Mouse (Mus musculus): ENCODE measurements at regions not wholly inside any gene's neighbourhood (a gene's known extent, or its start where the extent isn't known, plus 50 kb on each side); places are given as distances from the start of the nearest gene placed in this dataset.

DNA sequence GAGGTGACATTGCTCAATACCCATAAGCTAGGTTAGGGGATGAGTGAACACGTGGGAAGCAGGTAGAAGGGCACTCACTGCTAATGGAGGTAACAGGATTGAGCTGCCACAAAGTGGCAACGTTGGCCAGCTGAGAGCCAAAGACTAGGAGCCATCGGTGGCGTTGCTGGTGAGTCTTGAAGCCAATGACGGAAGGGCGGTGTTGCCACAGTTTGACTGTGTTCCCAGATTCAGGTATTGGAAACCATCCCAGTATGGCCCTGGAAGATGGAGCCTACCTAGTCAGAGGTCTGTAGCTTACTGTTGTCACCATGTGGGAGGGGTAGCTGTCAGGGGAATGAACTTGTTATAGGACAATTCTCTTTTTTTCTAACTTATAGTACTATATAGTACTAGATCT, 158.4 kb downstream of the Ly86 start:
- DNase-seq (ENCODE audit: low spot score), result no peak

DNA sequence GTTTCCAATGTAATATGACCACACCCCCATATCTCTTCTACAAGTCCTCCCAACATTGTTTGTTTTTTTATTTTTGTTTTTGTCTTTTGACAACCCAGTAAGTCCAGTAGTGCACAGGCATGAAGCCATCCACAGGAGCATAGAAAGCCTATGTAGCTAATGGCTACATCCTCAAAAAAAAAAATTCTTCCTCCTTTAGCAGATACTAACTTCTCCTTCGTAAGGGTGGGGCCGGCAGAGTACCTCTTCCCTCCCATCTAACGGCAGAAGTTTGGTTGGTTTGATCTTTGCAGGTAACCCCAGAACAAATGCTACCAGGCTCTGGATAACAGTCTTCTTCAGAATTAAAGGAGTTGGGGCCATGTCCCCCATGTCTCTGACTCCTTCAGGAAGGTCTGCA, 158.9 kb downstream of the Ly86 start:
- DNase-seq (ENCODE audit: low spot score), result no peak

DNA sequence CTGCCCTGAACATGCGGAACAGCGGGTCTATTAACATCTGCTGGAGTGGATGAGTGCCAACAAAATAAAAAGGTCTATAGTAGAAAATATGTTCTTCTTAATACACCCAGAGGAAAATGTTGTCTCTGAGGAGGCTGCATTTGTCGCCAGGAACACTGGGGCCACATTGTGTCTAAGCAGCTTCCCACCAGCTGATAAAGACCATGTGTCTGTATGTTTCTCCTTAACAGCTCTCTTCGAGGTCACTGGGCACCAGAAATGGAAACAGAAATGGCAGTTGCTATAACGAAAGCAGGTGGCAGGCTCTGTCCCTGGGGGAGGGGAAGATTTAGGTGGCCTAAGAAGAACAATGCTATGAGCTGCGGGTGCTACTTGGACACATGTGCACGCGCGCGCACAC, 159.4 kb downstream of the Ly86 start:
- DNase-seq (ENCODE audit: low spot score), result no peak

DNA sequence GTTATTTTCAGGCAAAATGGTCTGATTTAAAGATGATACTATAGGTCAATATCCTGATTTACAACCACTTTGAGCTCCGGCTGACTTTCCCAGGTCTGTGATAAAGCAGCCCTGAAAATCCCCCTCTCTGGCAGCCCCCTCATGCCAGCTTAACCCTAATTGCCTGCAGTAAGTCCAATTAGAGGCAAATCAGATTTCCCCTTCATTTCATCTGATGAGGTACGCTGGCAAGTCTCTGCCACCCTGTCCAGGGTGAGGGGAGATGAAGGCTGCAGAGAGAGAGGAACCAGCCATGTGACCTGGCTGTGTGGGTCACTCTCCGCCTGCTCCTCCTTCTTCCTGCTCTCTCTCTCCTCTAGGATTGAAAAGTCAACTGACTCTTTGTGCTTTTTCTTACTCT, 160.6 kb downstream of the Ly86 start:
- DNase-seq (ENCODE audit: low spot score), result no peak

DNA sequence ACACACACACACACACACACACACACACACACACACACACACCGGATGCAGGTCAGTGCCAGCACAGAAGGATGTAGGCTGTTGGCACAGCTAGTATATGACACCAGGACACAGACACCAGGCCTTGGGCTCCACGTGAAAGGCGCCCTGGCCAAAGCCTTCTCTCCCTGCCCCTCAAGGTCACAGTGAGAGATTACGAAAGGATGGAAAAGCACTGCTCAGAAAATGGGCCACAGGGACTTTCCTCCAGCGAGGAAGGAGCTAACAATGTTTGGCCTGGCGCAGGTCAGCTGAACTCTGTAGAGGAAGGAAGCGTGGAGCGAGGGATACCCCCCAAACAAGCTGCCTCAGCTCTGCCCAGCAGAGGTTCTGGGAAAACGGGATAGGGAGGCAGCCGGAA, 161.0 kb downstream of the Ly86 start:
- no peak for DNase-seq (ENCODE audit: low spot score)

DNA sequence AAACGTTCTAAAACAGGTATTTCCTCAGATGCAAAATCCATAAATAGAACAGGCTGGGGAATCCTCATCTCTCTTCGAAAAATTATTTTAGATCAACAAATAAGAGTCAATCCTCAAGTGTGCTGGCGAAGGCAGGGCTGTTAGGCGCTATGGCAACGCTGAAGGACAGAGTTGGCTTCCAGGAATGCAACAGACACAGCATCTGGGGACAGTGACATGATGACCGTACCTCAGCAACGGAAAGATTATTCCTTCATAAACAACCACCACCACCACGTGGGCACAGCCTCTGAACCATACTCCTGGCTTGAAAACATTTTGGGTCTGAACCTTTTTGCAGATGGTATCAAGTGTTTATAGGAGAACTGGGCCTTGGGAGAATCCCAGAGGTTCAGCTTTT, 161.7 kb downstream of the Ly86 start:
- no peak for DNase-seq (ENCODE audit: low spot score)

DNA sequence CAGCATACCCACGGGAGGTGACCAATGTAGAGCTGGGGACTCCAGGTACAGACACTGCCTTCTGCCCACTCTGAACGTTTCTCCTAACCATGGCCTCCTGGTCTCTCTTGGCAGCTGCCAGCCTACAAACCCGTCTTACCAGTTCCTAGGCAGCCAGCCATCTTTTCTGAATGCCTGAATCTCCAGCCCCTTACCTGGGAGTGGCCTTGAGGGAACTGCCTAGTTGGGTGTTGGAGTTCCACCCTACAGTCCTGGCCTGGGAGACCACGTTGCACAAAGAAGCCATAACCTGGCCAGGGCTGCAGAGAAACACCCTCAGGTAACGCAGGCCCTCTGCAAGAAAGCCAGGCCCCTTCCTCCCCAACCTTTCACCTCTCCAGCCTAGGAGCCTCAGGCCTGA, 162.1 kb downstream of the Ly86 start:
- peak; percentile 83 for DNase-seq (ENCODE audit: low spot score)

DNA sequence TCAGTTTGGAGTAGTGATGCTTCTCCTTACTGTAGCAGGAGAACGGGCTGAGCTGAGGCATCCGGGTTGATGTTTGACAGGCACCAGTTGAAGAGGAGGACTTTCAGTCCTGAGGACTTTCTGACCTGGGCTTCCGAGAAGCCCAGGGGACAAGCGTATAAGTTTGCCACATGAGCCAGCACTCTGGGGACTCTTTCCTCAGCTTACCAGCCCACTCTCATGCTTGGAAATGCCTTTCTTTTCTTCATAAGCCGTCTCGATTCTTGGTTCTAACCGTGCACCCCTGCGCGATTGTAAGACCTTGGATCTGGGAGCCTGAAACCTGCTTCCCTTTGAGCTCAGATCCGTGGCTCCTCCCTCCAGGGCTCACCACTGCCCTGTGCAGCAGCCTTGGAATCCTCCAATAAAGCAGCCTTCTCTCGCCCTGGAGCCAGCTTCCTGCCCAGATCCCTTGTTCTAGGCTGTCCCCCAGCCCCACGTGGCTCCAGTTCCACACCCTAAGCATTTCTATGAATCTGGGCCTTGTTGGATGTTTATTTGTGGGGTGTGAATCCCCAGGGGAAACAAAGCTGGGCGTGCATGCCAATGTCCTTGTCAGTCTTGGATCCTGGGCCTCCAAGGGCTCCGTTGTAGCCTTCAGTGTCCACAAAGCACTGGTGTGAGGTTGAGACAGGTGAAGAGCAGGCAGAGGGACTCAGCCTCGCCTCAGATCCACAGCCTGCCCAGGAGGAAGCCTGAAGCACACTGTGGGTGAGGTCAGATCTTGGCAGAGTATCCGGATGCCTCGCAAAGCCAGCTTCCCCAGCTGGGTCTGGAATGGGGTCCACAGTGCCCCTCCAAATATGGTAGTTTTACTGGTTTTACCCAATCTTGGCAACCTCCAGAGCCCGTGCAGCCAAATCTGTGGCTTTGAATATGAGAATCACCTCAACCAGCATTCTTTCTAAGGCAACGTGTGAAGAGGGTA, 163.7 kb downstream of the Ly86 start:
- DNase-seq (ENCODE audit: low spot score), result no peak

DNA sequence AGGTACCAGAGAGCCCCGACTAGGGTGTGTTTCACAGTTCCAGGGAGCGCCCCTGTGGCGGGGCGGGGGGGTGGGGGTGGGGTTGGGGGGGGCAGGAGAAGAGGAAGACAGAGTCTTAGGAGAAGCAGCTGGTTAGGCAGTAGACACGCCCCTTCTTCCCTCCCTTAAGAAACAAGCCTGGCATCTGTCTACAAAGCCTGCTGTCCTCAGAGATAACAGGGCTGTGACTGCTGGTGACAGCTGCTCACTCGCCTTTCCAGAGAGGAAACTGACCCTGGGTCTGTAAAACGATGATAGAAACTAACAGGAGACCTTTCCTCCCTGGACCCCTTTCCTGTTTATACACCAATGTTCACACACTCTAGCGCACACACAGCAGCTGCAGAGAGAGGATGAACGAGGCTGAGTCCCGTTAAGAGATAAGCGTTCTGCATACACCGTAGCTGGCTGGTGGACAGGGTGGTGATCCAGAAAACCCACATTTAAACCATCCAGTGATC, 164.4 kb downstream of the Ly86 start:
- DNase-seq (ENCODE audit: low spot score), result no peak

DNA sequence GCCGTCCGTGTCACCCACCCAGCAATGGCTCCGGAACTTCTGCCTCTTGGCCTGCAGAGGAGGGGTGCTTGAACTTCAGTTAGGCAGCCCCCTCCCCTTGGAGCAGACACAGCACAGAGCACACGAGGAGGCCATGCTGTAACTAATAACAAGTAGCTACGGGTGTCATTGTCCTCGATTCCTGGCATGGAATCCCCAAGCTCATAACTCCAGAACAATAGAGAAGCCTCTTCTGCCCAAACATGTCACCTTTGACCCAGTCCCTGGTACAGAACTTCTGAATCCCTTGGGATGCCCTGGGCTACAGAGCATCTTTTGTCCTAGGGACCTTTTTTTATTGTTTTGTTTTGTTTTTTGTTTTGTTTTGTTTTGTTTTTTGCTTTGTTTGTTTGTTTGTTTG, 165.5 kb downstream of the Ly86 start:
- DNase-seq (ENCODE audit: low spot score), result no peak

DNA sequence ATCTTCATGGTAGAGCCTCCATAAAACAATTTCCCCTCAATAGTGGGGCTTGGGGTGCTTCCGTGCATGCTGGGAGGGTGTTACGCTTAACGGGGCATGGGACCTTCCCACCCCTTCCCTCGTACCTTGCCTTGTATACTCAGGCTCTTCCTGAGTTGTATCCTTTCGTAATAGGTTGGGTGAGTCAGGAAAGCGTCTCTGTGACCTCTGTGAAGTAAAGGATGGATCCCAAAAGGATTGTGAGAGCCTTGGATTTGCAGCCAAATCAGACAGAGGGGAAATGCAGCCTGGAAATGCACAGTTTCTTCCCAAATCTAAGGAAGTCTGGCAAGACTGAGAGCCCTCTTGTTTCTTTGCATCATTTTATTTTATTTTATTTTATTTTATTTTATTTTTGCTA, 166.0 kb downstream of the Ly86 start:
- DNase-seq (ENCODE audit: low spot score), result no peak

DNA sequence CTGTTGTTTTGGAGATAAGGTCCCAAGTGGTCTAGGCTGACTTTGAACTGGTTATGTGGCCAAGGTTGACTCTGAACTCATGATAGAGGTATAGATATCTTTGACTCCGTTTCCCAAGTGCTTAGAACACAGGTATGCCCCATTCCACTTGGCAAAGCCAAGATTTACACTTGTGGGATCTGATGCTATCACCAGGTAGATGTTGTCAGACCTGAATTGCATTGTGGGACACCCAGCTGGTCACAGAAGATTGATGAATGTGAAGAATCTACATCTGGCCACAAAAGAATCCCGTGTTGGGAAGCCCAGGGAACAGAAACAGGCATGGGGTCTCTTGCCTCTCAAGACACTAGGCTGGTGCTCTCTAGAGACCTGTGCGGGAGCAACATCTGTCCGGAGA, 166.4 kb downstream of the Ly86 start:
- no peak for DNase-seq (ENCODE audit: low spot score)

DNA sequence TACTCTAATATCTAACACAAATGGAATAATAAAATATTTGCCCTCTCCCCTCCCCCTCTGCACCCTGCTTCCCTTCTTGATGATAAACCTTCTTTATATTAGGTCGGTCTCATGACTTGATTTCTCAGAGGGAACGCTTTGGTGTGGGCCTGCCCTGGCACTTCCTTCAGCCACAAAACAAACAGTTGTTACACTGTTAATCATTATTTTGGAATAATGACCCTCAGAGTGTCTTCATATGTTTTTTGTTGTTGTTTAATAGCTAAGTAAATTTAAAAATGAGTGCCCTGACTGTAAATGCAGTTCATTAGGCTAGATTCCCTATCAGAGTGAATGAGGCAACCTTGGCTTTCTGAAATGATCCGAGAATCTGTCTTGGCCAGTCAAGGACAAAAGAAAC, 167.8 kb downstream of the Ly86 start:
- DNase-seq (ENCODE audit: low spot score), result no peak

DNA sequence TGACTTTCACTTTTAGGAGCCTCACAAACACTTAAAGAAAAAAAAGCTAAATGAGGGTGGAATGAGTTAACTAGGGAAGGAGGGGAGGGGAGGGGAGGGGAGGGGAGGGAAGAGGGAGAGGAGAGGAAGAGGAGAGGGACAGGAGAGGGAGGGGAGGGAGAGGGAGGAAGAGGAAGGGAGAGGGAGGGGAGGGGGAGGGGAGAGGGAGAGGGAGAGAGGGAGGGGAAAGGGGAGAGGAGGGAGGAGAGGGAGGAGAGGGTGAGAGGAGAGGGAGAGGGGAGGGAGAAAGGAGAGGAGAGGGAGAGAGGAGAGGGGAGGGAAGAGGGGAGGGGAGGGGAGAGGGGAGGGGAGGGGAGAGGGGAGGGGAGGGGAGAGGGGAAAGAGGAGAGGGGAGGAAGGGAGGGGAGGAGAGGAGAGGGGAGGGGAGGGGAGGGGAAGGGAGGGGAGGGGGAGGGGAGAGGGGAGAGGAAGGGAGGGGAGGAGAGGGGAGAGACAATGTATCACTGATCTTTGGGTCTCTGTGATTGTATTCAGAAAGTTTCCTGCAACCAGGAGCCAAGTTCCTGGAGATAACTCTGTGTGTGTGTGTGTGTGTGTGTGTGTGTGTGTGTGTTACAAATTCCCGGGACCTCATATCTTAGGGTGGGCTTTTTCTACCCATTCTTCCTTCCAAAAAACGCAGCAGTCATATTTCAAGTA, 168.3 kb downstream of the Ly86 start:
- no peak for DNase-seq (ENCODE audit: low spot score)

DNA sequence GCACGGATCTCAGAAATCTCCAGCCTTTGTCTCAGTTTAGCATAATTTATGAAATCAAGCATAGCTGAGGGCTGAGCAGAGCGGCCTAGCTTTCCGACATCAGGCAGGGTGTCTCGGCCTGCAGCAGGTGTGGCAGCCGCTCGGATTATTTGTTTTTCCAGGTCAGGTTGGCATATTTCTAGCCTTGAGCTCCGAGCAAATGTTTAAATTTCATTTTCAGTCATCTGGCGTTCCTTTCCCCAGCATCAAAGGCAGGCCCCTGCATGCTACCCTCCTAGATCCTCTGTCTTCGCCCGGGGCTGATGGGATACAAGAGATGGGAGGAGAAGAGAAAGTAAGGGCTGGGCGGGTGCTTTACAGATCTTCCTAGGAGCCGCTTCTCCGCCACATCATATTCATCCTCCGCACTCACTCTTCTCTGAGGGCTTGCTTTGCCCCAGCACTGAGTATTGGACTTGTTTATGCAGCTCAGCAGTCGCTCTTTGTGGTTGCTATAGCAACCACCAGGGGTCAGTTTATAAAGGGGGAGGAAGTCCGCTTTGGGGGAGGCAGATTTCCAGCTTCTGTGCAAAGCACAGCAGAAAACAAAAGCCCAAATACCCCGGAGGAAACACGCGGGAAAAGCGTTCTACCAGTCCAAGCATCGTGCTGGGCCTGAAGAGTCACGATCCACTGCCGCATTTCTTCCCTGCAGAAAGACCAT, 169.0 kb downstream of the Ly86 start:
- no peak for DNase-seq (ENCODE audit: low spot score)

DNA sequence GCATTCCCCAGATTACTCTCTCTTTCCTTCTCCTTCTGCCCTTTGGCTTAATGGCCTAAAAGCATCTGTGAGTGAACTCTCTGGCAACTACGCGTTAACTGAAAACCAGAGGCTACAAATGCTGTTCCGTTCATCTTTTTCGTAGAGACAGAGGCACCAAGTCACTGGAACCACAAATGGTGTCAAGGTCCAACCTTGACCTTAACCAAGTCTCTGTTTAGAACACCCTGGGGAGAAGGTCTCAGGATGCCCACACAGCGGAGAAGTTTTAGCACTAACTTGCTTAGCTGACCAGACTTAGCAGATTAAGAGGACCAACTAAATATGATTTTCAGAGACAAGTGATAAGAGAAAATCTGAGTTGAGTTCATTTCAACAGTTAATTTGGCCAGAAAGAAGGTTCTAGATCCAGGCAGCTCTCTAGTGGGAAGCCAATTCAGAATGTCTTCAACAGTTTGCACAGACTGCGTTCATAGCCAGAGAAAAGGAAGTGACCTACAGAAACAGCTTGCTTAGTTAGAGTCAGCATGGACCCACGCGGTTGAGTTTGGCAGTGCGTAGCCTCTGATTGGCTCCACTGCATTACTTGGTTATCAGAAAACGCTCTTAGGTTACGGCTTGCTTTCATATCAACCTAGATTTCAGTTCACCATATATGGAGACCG, 169.8 kb downstream of the Ly86 start:
- DNase-seq (ENCODE audit: low spot score), result no peak

DNA sequence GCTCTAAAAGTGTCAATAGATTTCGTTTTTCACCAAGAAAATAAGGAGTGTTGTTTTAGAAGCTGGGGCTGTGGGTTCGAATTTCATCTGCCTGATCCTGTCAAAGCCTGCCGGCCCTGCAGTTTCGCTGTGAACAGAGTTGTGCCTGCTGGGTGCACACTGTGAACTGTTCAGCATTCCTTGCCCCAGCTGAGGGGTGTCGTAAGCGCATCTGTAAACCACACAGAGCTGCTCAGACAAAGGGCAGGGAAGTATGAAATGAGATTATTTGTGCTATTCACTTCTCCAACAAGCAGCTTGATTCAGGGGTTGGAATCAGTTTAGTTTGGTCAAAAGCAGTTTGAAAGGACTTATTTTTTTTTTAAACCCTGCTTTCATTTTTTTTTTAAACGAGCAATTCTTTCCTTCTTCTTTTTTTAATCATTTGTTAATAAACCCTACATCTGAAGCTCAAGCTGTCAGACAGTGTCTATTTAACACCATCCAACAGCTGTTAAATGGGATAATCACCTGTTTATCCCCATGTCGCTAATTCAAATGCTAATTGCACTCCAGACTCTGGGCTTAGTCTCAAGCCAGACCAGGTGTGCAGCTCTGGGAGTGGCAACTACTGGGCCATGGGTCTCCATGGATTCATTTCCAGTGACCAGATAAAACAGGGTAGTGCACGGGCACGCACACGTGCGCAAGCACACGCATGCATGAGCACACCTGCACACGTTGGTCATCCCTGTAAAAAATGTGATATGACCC, 172.2 kb downstream of the Ly86 start:
- no peak for DNase-seq (ENCODE audit: low spot score)

DNA sequence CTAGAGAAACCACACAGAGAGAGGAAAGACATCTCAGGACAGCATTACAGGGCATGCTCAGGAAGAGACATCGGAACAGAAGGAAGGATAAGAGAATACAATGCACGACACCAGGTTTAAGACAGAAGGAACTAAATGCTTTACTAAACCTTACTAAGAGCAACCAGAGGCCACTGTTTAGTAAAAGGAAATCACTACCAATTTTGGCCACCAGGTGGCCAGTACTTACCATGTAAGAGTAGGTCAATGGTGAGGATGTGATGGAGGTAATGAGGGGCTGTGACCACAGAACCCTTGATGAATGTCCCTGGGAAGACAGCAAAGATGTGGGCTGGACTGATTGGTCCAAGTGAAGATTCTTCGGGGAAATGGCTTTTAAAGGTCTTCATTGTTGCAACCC, 174.9 kb downstream of the Ly86 start:
- DNase-seq (ENCODE audit: low spot score), result no peak

DNA sequence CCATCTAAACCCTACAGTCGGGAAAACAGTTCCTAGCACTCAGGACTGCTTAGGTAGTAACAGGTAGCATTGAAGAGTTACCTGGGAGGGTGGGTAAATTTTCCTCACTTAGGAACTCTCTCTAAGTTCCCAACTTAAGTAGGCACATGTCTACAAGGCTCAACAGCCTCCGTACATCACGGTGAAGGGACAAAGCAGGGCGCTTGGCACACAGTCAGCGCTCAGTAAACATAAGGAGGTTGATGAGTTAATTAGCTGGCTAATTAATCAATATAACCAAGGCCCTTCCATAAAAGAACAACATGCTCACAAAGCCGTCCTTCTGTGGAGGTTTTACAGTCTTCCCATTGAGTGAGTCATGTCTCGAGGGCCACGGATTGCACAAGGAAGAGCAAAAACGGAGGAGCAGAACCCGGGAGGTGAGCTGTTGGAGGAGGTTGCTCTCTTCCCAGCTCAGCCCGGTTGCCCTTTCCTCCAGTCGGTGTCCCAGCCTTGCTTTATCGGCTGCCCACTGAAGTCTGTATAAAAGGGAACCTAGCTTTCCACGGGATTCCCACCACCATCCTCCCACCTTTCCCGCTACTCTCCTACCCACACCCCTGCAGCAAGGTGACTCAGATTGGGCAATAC, 180.2 kb downstream of the Ly86 start:
- DNase-seq (ENCODE audit: low spot score), result no peak

DNA sequence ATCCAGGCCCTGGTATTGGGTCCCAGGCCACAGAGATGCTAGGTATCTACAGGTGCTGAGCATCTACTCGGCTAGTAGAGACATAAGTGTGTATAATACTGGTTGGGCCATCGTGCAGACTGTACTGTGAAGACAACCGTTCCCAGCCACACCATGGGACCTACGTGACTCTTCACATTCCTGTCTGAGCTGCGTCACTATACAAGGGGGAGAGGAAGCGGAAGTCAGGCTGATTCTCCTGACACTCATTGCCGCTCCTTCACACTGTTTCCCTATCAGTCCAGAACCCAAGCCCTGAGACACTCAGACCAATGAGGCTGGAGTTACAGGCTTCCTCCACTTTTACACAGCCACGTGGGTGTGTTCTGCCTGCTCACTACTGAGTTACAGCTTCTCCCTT, 181.1 kb downstream of the Ly86 start:
- no peak for DNase-seq (ENCODE audit: low spot score)

DNA sequence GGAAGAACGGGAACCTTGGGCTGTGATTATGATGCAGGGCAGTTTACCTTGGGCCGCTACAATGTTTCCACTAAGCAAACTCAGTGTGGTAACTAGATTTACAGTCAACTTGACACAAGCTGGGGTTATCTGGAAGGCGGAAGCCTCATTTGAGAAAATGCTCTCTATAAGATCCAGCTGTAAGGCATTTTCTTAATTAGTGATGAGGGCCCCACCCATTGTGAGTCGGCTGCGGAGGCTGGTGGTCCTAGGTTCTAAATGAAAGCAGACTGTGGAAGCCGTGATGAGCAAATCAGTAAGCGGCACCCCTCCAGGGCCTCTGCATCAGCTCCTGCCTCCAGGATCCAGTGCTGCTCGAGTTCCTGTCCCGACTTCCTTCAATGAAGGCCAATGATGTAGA, 183.4 kb downstream of the Ly86 start:
- DNase-seq (ENCODE audit: low spot score), result no peak

Measured in urinary bladder, postnatal 14 days (tissue).